Mouse (Mus musculus): Measurements from ENCODE around the gene Fam83c. TPM values are rescaled to one million over a fixed set of nuclear protein-coding genes. Genes with fewer than 3 reads are reported as not detected.

Gene Fam83c
- polyA plus RNA-seq, 1 experiment from 2014 or later = not detected

DNA sequence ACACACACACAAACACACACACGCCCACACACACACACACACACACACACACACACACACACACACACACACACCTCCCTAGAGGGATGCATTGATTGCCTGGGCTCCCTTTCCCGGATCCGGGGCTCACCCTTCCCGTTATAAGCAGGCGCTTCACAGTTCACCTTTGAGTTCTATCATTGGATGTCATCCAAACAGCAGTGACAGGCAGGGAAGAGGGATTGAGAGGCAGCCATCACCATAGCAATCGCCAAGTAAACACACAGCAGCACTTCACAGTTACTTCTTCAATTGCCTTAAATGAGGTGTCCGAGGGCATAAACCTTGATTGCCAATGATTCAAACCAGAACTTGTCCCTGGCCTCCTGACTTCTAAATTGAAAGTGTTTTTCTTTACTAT is 55.6 kb downstream of the Fam83c start:
- H3K4me3 ChIP-seq (ENCODE audit: low read depth, low read length) = no peak overlapping the region
- DNase-seq (ENCODE audit: low spot score) (peak; percentile 21), ATAC-seq (peak; percentile 31)
- no peak overlapping the region for H3K4me2 ChIP-seq (replicated peaks; ENCODE audit: low read depth, low read length)
- TF ChIP-seq EP300 (IDR thresholded peaks at IDR 0.05) (no peak), CTCF (IDR thresholded peaks at IDR 0.05) (no peak)
- WGBS = 42% methylated on average over 7 of the region's 7 CpGs
- no peak overlapping the region for H3K9ac ChIP-seq (replicated peaks; ENCODE audit: low read depth)
- H3K27ac ChIP-seq (ENCODE audit: low read length) = no peak overlapping the region
- H3K36me3 ChIP-seq (ENCODE audit: insufficient read depth, low read length) = no peaks in the 10 kb centered on the region
- H3K4me1 ChIP-seq (ENCODE audit: insufficient read depth, low read depth, low read length) = no peaks in the 10 kb centered on the region
- no peaks in the 10 kb centered on the region for H3K9me3 ChIP-seq (ENCODE audit: low read length)
- H3K27me3 ChIP-seq (replicated peaks; ENCODE audit: insufficient read depth, low read length) = peaks cover 19% of the 10 kb centered on the region

DNA sequence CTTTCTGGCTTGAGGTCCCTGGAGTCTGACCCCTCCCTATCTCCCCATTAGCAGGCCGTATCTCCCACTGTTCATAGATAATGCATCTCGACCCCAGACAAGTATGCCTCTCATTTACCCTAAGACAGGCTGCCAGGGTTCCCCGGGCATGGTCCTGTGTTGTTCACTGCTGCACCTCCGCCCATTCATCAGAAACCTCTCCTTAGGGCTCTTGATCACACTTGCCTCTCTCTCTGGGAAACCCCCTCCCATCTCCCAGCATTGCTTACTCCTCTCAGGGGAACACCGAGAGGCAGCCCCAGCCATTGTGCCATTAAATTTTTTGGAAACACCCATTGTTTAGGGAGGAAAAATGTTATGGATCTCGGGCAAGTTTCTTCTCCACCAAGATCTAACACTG is 56.6 kb downstream of the Fam83c start:
- Histone ChIP-seq H3K4me3 (ENCODE audit: low read depth, low read length) (no peak overlapping the region), H3K4me2 (replicated peaks; ENCODE audit: low read depth, low read length) (no peak overlapping the region), H3K4me1 (ENCODE audit: insufficient read depth, low read depth, low read length) (no peaks in the 10 kb centered on the region), H3K9me3 (ENCODE audit: low read length) (no peaks in the 10 kb centered on the region), H3K9ac (replicated peaks; ENCODE audit: low read depth) (no peak overlapping the region), H3K36me3 (ENCODE audit: insufficient read depth, low read length) (no peaks in the 10 kb centered on the region), H3K27me3 (replicated peaks; ENCODE audit: insufficient read depth, low read length) (peaks cover 27% of the 10 kb centered on the region), H3K27ac (ENCODE audit: low read length) (no peak overlapping the region)
- WGBS = 59% methylated on average over 6 of the region's 6 CpGs
- TF ChIP-seq CTCF (IDR thresholded peaks at IDR 0.05) = no peak
- TF ChIP-seq EP300 (IDR thresholded peaks at IDR 0.05) = no peak
- no peak for DNase-seq (ENCODE audit: low spot score)
- no peak for ATAC-seq

DNA sequence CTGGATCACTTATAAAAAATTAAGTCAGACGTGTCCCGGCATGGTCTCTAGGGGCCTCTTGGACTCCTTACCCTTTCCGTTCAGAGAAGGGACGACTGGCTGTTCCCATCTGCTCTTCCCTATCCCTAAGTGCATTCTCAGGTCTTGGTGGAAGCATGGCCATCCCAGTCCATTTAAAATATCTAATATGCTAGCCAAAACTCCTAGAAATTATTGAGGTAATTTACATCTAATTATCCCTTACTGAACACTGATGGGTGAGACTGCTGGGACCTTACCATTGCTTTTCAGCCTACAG is 57.0 kb downstream of the Fam83c start:
- peaks cover 27% of the 10 kb centered on the region for H3K27me3 ChIP-seq (replicated peaks; ENCODE audit: insufficient read depth, low read length)
- 77% methylated on average over 4 of the region's 4 CpGs for WGBS
- TF ChIP-seq CTCF (IDR thresholded peaks at IDR 0.05) = no peak
- TF ChIP-seq EP300 (IDR thresholded peaks at IDR 0.05) = no peak

More for the DNA sequence above, 57.0 kb downstream of the Fam83c start:
- ATAC-seq (no peak), DNase-seq (ENCODE audit: low spot score) (no peak)
- Histone ChIP-seq H3K4me2 (replicated peaks; ENCODE audit: low read depth, low read length) (no peak overlapping the region), H3K9ac (replicated peaks; ENCODE audit: low read depth) (no peak overlapping the region), H3K27ac (ENCODE audit: low read length) (no peak overlapping the region), H3K36me3 (ENCODE audit: insufficient read depth, low read length) (no peaks in the 10 kb centered on the region), H3K4me3 (ENCODE audit: low read depth, low read length) (no peak overlapping the region), H3K4me1 (ENCODE audit: insufficient read depth, low read depth, low read length) (no peaks in the 10 kb centered on the region), H3K9me3 (ENCODE audit: low read length) (no peaks in the 10 kb centered on the region)

Other genes starting within 250 kb of the Fam83c start
- 37.1 and 39.4 TPM in 2 replicates for gene Gss, start 242.0 kb downstream of the Fam83c start, polyA plus RNA-seq (2015; fragmentation: Nextera tagmentation; extraction: Ambion mirVana)
- gene Myh7b, start 223.6 kb downstream of the Fam83c start, polyA plus RNA-seq (2015; fragmentation: Nextera tagmentation; extraction: Ambion mirVana) = 0.38 and 0.54 TPM in 2 replicates
- gene Trpc4ap, start 142.5 kb downstream of the Fam83c start, polyA plus RNA-seq (2015; fragmentation: Nextera tagmentation; extraction: Ambion mirVana) = 83.5 and 86.0 TPM in 2 replicates
- 46.6 and 47.3 TPM in 2 replicates for gene Edem2, start 105.4 kb downstream of the Fam83c start, polyA plus RNA-seq (2015; fragmentation: Nextera tagmentation; extraction: Ambion mirVana)
- not detected in 2 replicates for gene Gm17581, start 99.0 kb downstream of the Fam83c start, polyA plus RNA-seq (2015; fragmentation: Nextera tagmentation; extraction: Ambion mirVana)
- 9.1 and 9.7 TPM in 2 replicates for gene Procr, start 83.7 kb downstream of the Fam83c start, polyA plus RNA-seq (2015; fragmentation: Nextera tagmentation; extraction: Ambion mirVana)
- 0.05 and 0.11 TPM in 2 replicates for gene Mmp24, start 59.5 kb downstream of the Fam83c start, polyA plus RNA-seq (2015; fragmentation: Nextera tagmentation; extraction: Ambion mirVana)
- 31.4 and 32.9 TPM in 2 replicates for gene BC029722, start 15.4 kb downstream of the Fam83c start, polyA plus RNA-seq (2015; fragmentation: Nextera tagmentation; extraction: Ambion mirVana)
- 127 and 141 TPM in 2 replicates for gene Eif6, start 7.9 kb downstream of the Fam83c start, polyA plus RNA-seq (2015; fragmentation: Nextera tagmentation; extraction: Ambion mirVana)
- 24.4 and 35.1 TPM in 2 replicates for gene Uqcc1, start 95.5 kb upstream of the Fam83c start, polyA plus RNA-seq (2015; fragmentation: Nextera tagmentation; extraction: Ambion mirVana)
- gene Gm15557, start 105.9 kb upstream of the Fam83c start, polyA plus RNA-seq (2015; fragmentation: Nextera tagmentation; extraction: Ambion mirVana) = 0.11 TPM in 1 of 2 replicates, not detected in the other
- gene Gdf5, start 110.5 kb upstream of the Fam83c start, polyA plus RNA-seq (2015; fragmentation: Nextera tagmentation; extraction: Ambion mirVana) = 1.7 and 2.7 TPM in 2 replicates
- 6.6 and 7.4 TPM in 2 replicates for gene Cep250, start 121.6 kb upstream of the Fam83c start, polyA plus RNA-seq (2015; fragmentation: Nextera tagmentation; extraction: Ambion mirVana)
- gene 6430550D23Rik, start 173.1 kb upstream of the Fam83c start, polyA plus RNA-seq (2015; fragmentation: Nextera tagmentation; extraction: Ambion mirVana) = 1.0 and 1.1 TPM in 2 replicates
- 168 and 181 TPM in 2 replicates for gene Ergic3, start 173.2 kb upstream of the Fam83c start, polyA plus RNA-seq (2015; fragmentation: Nextera tagmentation; extraction: Ambion mirVana)
- 0.06 and 0.36 TPM in 2 replicates for gene Fer1l4, start 218.1 kb upstream of the Fam83c start, polyA plus RNA-seq (2015; fragmentation: Nextera tagmentation; extraction: Ambion mirVana)
- gene Spag4, start 230.3 kb upstream of the Fam83c start, polyA plus RNA-seq (2015; fragmentation: Nextera tagmentation; extraction: Ambion mirVana) = 0.74 and 0.89 TPM in 2 replicates